Mouse (Mus musculus) liver, postnatal 0 days (tissue): ENCODE results near the gene Lingo2.

Experiments
- CTCF ChIP-seq: sonication (generic); IDR thresholded peaks from 2 replicates; pipeline ENCODE4 v1.5.1; 2016; ENCODE audit warnings: antibody characterized with exemption, low read depth
- EP300 ChIP-seq: IDR thresholded peaks from 2 replicates; pipeline ENCODE4 v1.6.1; 2016; ENCODE audit warnings: antibody characterized with exemption, low read depth, mild to moderate bottlenecking

DNA sequence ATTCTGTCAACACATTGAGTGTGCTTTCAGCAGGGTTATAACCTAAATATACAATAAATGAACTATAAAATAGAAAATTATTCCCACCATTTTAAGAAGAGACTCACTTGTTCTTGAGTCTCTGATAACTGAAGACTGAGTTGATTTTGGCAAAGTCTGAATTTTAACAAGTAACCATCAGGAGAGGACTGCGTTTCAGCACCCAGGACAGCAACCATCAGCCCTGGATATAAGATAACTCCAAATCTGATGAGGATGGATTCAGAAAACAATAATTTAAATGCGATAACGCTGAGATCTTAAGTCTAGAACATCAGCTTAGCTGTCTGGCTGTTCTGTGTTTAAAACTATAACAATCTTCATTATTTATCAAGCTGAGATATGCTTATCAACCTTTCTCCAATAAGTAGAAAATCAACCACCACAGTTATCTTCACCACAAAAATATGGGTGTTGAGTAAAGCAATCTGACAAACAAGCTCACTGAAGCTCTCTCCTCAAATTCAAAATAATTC is 1066.5 kb downstream of the Lingo2 start:
- no peak for TF ChIP-seq CTCF
- TF ChIP-seq EP300, result no peak
